Mouse (Mus musculus) embryo, embryonic 10.5 days (tissue): ENCODE results near the gene Taldo1.

Source experiments
- DNase-seq: peaks from one replicate; pipeline ENCODE4 v3.0.0-alpha.2; 2015; ENCODE audit warnings: low spot score

The Taldo1 gene

GRCm38 (mm10) chr7:141391625-141392551 is at the start of gene Taldo1:
Gene Taldo1, plus strand, starts transcription at chr7:141392199.
- peak; percentile 100 for DNase-seq

- DNase-seq = no peak
Observed at GRCm38 (mm10) chr7:141343230-141343629, 48.8 kb upstream of the Taldo1 start.

GRCm38 (mm10) chr7:141343696-141344095 is 48.3 kb upstream of the Taldo1 start:
- DNase-seq = no peak

- DNase-seq = no peak
Observed at GRCm38 (mm10) chr7:141344787-141345186, 47.2 kb upstream of the Taldo1 start.

GRCm38 (mm10) chr7:141351061-141351460 is 40.9 kb upstream of the Taldo1 start:
- DNase-seq = no peak

- no peak for DNase-seq
Observed at GRCm38 (mm10) chr7:141355051-141355450, 36.9 kb upstream of the Taldo1 start.

- DNase-seq = no peak
Observed at GRCm38 (mm10) chr7:141355626-141356326, 36.2 kb upstream of the Taldo1 start.

- DNase-seq = no peak
Observed at GRCm38 (mm10) chr7:141356971-141357370, 35.0 kb upstream of the Taldo1 start.

- DNase-seq = no peak
Observed at GRCm38 (mm10) chr7:141361510-141361909, 30.5 kb upstream of the Taldo1 start.

GRCm38 (mm10) chr7:141363106-141363751 is 28.8 kb upstream of the Taldo1 start:
- DNase-seq = peak; percentile 87

GRCm38 (mm10) chr7:141363752-141364125 is 28.3 kb upstream of the Taldo1 start:
- DNase-seq = no peak

- DNase-seq = no peak
Observed at GRCm38 (mm10) chr7:141364349-141365048, 27.5 kb upstream of the Taldo1 start.

GRCm38 (mm10) chr7:141365049-141365445 is 27.0 kb upstream of the Taldo1 start:
- DNase-seq = no peak

- DNase-seq = no peak
Observed at GRCm38 (mm10) chr7:141367358-141367757, 24.6 kb upstream of the Taldo1 start.

- no peak for DNase-seq
Observed at GRCm38 (mm10) chr7:141369918-141370317, 22.1 kb upstream of the Taldo1 start.

GRCm38 (mm10) chr7:141371942-141372595 is 19.9 kb upstream of the Taldo1 start:
- no peak for DNase-seq

- peak; percentile 22 for DNase-seq
Observed at GRCm38 (mm10) chr7:141373611-141374010, 18.4 kb upstream of the Taldo1 start.

- no peak for DNase-seq
Observed at GRCm38 (mm10) chr7:141374399-141374798, 17.6 kb upstream of the Taldo1 start.

- no peak for DNase-seq
Observed at GRCm38 (mm10) chr7:141379584-141379983, 12.4 kb upstream of the Taldo1 start.

- no peak for DNase-seq
Observed at GRCm38 (mm10) chr7:141381068-141381835, 10.7 kb upstream of the Taldo1 start.
